Mouse (Mus musculus) ES-E14 (cell line): ENCODE data around the gene Pgpep1l. TPM values are rescaled to one million over a fixed set of nuclear protein-coding genes. Genes with fewer than 3 reads are reported as not detected.

Experiments used
- DNase-seq: peaks from one replicate; pipeline ENCODE4 v3.0.0-alpha.2; 2013; ENCODE audit warnings: low read depth, low spot score
- H3K27ac ChIP-seq: 2 replicates; pipeline ENCODE4 v1.5.1; 2012; ENCODE audit warnings: low read depth, mild to moderate bottlenecking, low read length, moderate library complexity, mixed read lengths; ENCODE audit not compliant: poor library complexity, insufficient read depth, severe bottlenecking
- H3K36me3 ChIP-seq: 2 replicates; pipeline ENCODE4 v1.6.1; 2012; ENCODE audit warnings: mild to moderate bottlenecking, low read length, moderate library complexity, mixed read lengths; ENCODE audit not compliant: control insufficient read depth, poor library complexity, insufficient read depth, severe bottlenecking
- H3K4me1 ChIP-seq, 2 experiments: fragments of 150-350 bp in 1 of 2; sonication (generic) in 1 of 2; 2 replicates each; pipeline ENCODE4 v1.6.1; 2012; ENCODE audit warnings: low read length in 2 of 2, mild to moderate bottlenecking in 1 of 2, mixed read lengths in 1 of 2; ENCODE audit not compliant: control insufficient read depth in 2 of 2, insufficient read depth in 2 of 2, poor library complexity in 1 of 2
- H3K4me3 ChIP-seq, 2 experiments: fragments of 150-350 bp in 1 of 2; sonication (generic) in 1 of 2; 2 replicates each; pipeline ENCODE4 v1.5.1; 2012; ENCODE audit warnings: low read length in 2 of 2, low read depth in 1 of 2, mild to moderate bottlenecking in 1 of 2, mixed read lengths in 1 of 2; ENCODE audit not compliant: insufficient read depth in 1 of 2, poor library complexity in 1 of 2, severe bottlenecking in 1 of 2
- H3K9ac ChIP-seq: 2 replicates; pipeline ENCODE4 v1.6.1; 2012; ENCODE audit warnings: low read depth, mild to moderate bottlenecking, low read length, mixed read lengths; ENCODE audit not compliant: poor library complexity, insufficient read depth, severe bottlenecking
- H3K9me3 ChIP-seq: fragments of 150-350 bp; sonication (generic); 2 replicates; pipeline ENCODE4 v1.6.1; 2012; ENCODE audit warnings: low read depth, mild to moderate bottlenecking, low read length; ENCODE audit not compliant: control insufficient read depth, insufficient read depth
- CHD2 ChIP-seq: IDR thresholded peaks from 2 replicates; pipeline ENCODE4 v1.6.1; 2014; ENCODE audit warnings: mild to moderate bottlenecking, low read depth, low read length, inconsistent platforms
- HCFC1 ChIP-seq: IDR thresholded peaks from 2 replicates; pipeline ENCODE4 v1.6.1; 2012; ENCODE audit warnings: low read length, inconsistent platforms, borderline replicate concordance; ENCODE audit not compliant: insufficient read depth
- MAFK ChIP-seq: IDR thresholded peaks from 2 replicates; pipeline ENCODE4 v1.6.1; 2014; ENCODE audit warnings: mild to moderate bottlenecking, low read depth, low read length, inconsistent platforms; ENCODE audit not compliant: insufficient read depth
- ZC3H11A ChIP-seq: IDR thresholded peaks from 2 replicates; pipeline ENCODE4 v1.6.1; 2012; ENCODE audit warnings: low read depth, mild to moderate bottlenecking, inconsistent platforms, low read length, borderline replicate concordance
- ZNF384 ChIP-seq: IDR thresholded peaks from 2 replicates; pipeline ENCODE4 v1.6.1; 2012; ENCODE audit warnings: low read depth, low read length, inconsistent platforms
- in situ Hi-C, 2 experiments: fragments of 600-800 bp; cut with MboI; formaldehyde crosslinking; loops; one replicate each; pipeline ENCODE4 v1.15.1; 2025; ENCODE audit warnings: low sequenced_read_pairs in 2 of 2, inconsistent platforms in 1 of 2; ENCODE audit not compliant: unreplicated experiment in 2 of 2
- total RNA-seq: library from RNA; depleted of rRNA; stranded (reverse); fragments of 300-350 nt; gene quantifications from 2 replicates; pipeline ENCODE4 v1.2.3, GENCODE M21; 2012

Pgpep1l gene
- total RNA-seq, 1 experiment = 0.45 TPM

- DNase-seq = no peak
- no peak overlapping the region for H3K4me3 ChIP-seq
- H3K27ac ChIP-seq = no peak overlapping the region
- TF ChIP-seq CHD2 = no peak
- TF ChIP-seq MAFK = no peak
- no peak for TF ChIP-seq ZC3H11A
- no peak for TF ChIP-seq ZNF384
- TF ChIP-seq HCFC1 = no peak
- in situ Hi-C loops = no loop called here
- H3K36me3 ChIP-seq = peaks cover 1% of the 10 kb centered on the region; the same call in 1 of the 2 replicates
- peaks cover 6 to 25% of the 10 kb centered on the region in 2 experiments; a peak in 2 of 4 replicates for H3K4me1 ChIP-seq
- H3K9me3 ChIP-seq = no peaks in the 10 kb centered on the region
- no peak overlapping the region for H3K9ac ChIP-seq
These were observed 17.3 kb upstream of the Pgpep1l start for GRCm38 (mm10) chr7:68281341-68281740.

- no peak overlapping the region for H3K9ac ChIP-seq
- no peak for TF ChIP-seq HCFC1
- no peak for TF ChIP-seq MAFK
- TF ChIP-seq CHD2 = no peak
- no peak for TF ChIP-seq ZC3H11A
- TF ChIP-seq ZNF384 = no peak
- in situ Hi-C loops = no loop called here
- H3K27ac ChIP-seq = no peak overlapping the region
- no peak overlapping the region for H3K4me3 ChIP-seq
- H3K4me1 ChIP-seq = peaks cover 5 to 22% of the 10 kb centered on the region in 2 experiments; a peak in 2 of 4 replicates
- no peaks in the 10 kb centered on the region for H3K9me3 ChIP-seq
- DNase-seq = no peak
- H3K36me3 ChIP-seq = peaks cover 1% of the 10 kb centered on the region; the same call in 1 of the 2 replicates
These were observed 16.4 kb upstream of the Pgpep1l start for GRCm38 (mm10) chr7:68280352-68280869.

- H3K9ac ChIP-seq = no peak overlapping the region
- no peaks in the 10 kb centered on the region for H3K9me3 ChIP-seq
- no peak overlapping the region for H3K27ac ChIP-seq
- peaks cover 5 to 27% of the 10 kb centered on the region in 2 experiments; a peak in 2 of 4 replicates for H3K4me1 ChIP-seq
- no peak overlapping the region for H3K4me3 ChIP-seq
- H3K36me3 ChIP-seq = peaks cover 1% of the 10 kb centered on the region; the same call in 1 of the 2 replicates
- in situ Hi-C loops = no loop called here
- TF ChIP-seq HCFC1 = no peak
- no peak for DNase-seq
These were observed 15.4 kb upstream of the Pgpep1l start for GRCm38 (mm10) chr7:68279481-68279880.

GRCm38 (mm10) chr7:68278908-68279307 lies 14.9 kb upstream of the Pgpep1l start:
- Histone ChIP-seq H3K9ac (no peak overlapping the region), H3K4me3 (no peak overlapping the region), H3K4me1 (peaks cover 5 to 26% of the 10 kb centered on the region in 2 experiments; a peak in 2 of 4 replicates), H3K27ac (no peak overlapping the region), H3K9me3 (no peaks in the 10 kb centered on the region), H3K36me3 (peaks cover 1% of the 10 kb centered on the region; the same call in 1 of the 2 replicates)
- in situ Hi-C loops = no loop called here
- TF ChIP-seq CHD2 = no peak
- no peak for TF ChIP-seq ZC3H11A
- TF ChIP-seq ZNF384 = no peak
- TF ChIP-seq MAFK = no peak
- TF ChIP-seq HCFC1 = no peak
- no peak for DNase-seq

- no peak for DNase-seq
- H3K36me3 ChIP-seq = peaks cover 1% of the 10 kb centered on the region; the same call in 1 of the 2 replicates
- H3K9ac ChIP-seq = no peak overlapping the region
These were observed 14.4 kb upstream of the Pgpep1l start for GRCm38 (mm10) chr7:68278385-68278784.

More at GRCm38 (mm10) chr7:68278385-68278784, 14.4 kb upstream of the Pgpep1l start:
- H3K9me3 ChIP-seq = no peaks in the 10 kb centered on the region
- no peak overlapping the region for H3K27ac ChIP-seq
- peaks cover 5 to 26% of the 10 kb centered on the region in 2 experiments; a peak in 2 of 4 replicates for H3K4me1 ChIP-seq
- in situ Hi-C loops = no loop called here
- H3K4me3 ChIP-seq = no peak overlapping the region
- no peak for TF ChIP-seq CHD2
- TF ChIP-seq ZNF384 = no peak
- no peak for TF ChIP-seq HCFC1
- TF ChIP-seq MAFK = no peak
- no peak for TF ChIP-seq ZC3H11A
